In genomic region chr15:102722500-102722931, GRCm38 (mm10) we compare ENCODE assay signal across 8 mouse cellular contexts. TPM values are rescaled to one million over a fixed set of nuclear protein-coding genes. Genes with fewer than 3 reads are reported as not detected.
DNase-seq lines count a peak whose midpoint lies in the region; ATAC-seq lines count a peak whose summit lies in the region.

No protein-coding gene starts in this region.

- no peaks in the 10 kb centered on the region for H3K4me1 ChIP-seq in brown adipose tissue, adult 24 weeks (ENCODE audit: control insufficient read depth, insufficient read depth, insufficient read length, low read length)
- H3K4me1 ChIP-seq in hindbrain, embryonic 16.5 days (ENCODE audit: control insufficient read depth, insufficient read depth, low read depth, low read length) = peaks cover 10% of the 10 kb centered on the region

- H3K36me3 ChIP-seq in hindbrain, embryonic 16.5 days (ENCODE audit: control insufficient read depth, insufficient read depth, low read length) = peaks cover 3% of the 10 kb centered on the region; the same call in 1 of the 2 replicates

- H3K27ac ChIP-seq in brown adipose tissue, adult 24 weeks (replicated peaks; ENCODE audit: low read depth, low read length) = peak overlapping the region; percentile 39; the same call in 1 of the 2 replicates
- peak overlapping the region; percentile 70 for H3K27ac ChIP-seq in hindbrain, embryonic 16.5 days (ENCODE audit: low read depth, low read length)

- no peaks in the 10 kb centered on the region for H3K9me3 ChIP-seq in hindbrain, embryonic 16.5 days (ENCODE audit: control insufficient read depth, low read length)

- no peak for DNase-seq in frontal cortex, postnatal 36 days (ENCODE audit: low spot score in 2 of 2)
- peak; percentile 70 for DNase-seq in lung, postnatal 36 days
- no peak for DNase-seq in spleen, adult 12 weeks (ENCODE audit: low spot score)
- no peak for DNase-seq in thymus, postnatal 36 days
- no peak for DNase-seq in urinary bladder, postnatal 4 days (ENCODE audit: low spot score in 2 of 2)

- ATAC-seq in frontal cortex, adult (ENCODE audit: low TSS enrichment) = peak; percentile 43; the same call in 1 of the 2 replicates
- peak; percentile 59; the same call in 1 of the 2 replicates for ATAC-seq in hindbrain, embryonic 16.5 days

- peak overlapping the region; percentile 69 for H3K4me2 ChIP-seq in hindbrain, embryonic 16.5 days (ENCODE audit: low read length)

- 48% methylated on average over 4 of the region's 4 CpGs for WGBS in hindbrain, embryonic 16.5 days

- H3K4me3 ChIP-seq in brown adipose tissue, adult 24 weeks (ENCODE audit: insufficient read depth, low read depth, low read length) = peak overlapping the region; percentile 31; the same call in 1 of the 2 replicates
- H3K4me3 ChIP-seq in hindbrain, embryonic 16.5 days (ENCODE audit: low read length) = peak overlapping the region; percentile 79

- H3K27me3 ChIP-seq in hindbrain, embryonic 16.5 days (replicated peaks; ENCODE audit: control insufficient read depth, insufficient read depth, low read length) = no peaks in the 10 kb centered on the region

- peak overlapping the region; percentile 57 for H3K9ac ChIP-seq in hindbrain, embryonic 16.5 days (ENCODE audit: low read depth, low read length)

RNA-seq across cellular contexts. Expression of gene Calcoco1, which starts 0.5 kb away (rescaled TPM):
- 43.5 and 58.5 TPM in 2 replicates for polyA plus RNA-seq in brown adipose tissue, adult 24 weeks (2012; ENCODE audit: insufficient read depth, insufficient read length, missing spikeins)
- 34.6 and 40.9 TPM in 2 replicates for polyA plus RNA-seq in hindbrain, embryonic 16.5 days (2015; fragmentation: Nextera tagmentation; extraction: Ambion mirVana)

RNA-seq across cellular contexts. Expression of gene Atp5g2, which starts 50.4 kb away (rescaled TPM):
- 209 and 274 TPM in 2 replicates for polyA plus RNA-seq in brown adipose tissue, adult 24 weeks (2012; ENCODE audit: insufficient read depth, insufficient read length, missing spikeins)
- polyA plus RNA-seq in hindbrain, embryonic 16.5 days (2015; fragmentation: Nextera tagmentation; extraction: Ambion mirVana) = 41.0 and 50.2 TPM in 2 replicates
